Mouse (Mus musculus) monocyte, adult 5-6 weeks (primary cell): Measurements from ENCODE around the gene Atp8a1. TPM values are rescaled to one million over a fixed set of nuclear protein-coding genes. Genes with fewer than 3 reads are reported as not detected.
"Not testable (repeated sequence)": the region's sequence is repeated elsewhere in the genome, so short reads cannot be mapped to it uniquely, and the experiment has no call there.

Experiments
- ATAC-seq: fragments of 153-309, 156-312 bp; replicated peaks from 2 replicates; pipeline ENCODE4 v1.8.0; 2017; ENCODE audit warnings: mild to moderate bottlenecking; ENCODE audit not compliant: low TSS enrichment, insufficient number of reproducible peaks, severe bottlenecking, poor library complexity, low FRiP score
- total RNA-seq: library from RNA; stranded (forward); fragments of 200-1000, 200-491, 200-594 nt; gene quantifications from 3 replicates; pipeline ENCODE4 v1.2.3, GENCODE M21; 2017

Atp8a1 gene
- total RNA-seq, 1 experiment from 2014 or later, result 30.1 TPM

DNA sequence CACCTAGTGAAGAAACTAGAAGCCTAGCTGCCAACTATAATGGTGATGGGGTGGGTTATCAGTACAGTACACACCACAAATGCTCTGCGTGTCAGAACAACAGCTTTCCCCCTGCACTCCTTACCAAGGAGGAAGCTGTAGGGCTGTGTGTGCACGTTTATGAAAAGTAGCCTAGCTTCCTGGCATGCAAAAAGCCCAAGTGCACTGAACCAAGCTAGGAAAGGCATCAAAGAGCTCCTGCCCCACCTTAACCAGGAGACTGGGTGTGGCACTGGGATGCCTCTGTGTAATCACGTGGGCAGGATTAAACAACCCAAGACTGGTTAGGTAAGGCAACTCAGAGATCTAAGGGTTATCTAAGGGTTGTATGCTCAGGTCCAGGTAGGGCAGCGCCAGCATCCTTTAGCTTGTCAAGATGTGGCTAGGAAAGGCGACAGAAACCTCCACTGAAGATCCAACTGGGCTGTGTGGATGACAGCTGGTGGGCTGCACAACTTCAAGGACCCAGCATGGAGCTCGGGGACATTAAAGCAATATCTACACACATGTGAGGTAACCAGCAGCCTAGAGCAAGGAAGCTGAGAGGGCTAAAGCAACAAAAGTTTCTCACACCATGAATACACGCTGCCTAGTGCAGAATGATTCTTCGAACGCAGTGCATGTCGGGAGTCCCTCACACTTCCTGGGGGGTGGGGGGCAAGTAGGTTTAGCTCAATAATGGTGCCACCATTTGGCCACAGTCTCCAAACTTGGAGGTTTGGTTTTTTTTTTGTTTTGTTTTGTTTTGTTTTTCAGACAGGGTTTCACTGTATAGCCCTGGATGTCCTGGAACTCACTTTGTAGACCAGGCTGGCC is 15.7 kb downstream of the Atp8a1 start:
- ATAC-seq, result peak; percentile 38; the same call in 1 of the 2 replicates

DNA sequence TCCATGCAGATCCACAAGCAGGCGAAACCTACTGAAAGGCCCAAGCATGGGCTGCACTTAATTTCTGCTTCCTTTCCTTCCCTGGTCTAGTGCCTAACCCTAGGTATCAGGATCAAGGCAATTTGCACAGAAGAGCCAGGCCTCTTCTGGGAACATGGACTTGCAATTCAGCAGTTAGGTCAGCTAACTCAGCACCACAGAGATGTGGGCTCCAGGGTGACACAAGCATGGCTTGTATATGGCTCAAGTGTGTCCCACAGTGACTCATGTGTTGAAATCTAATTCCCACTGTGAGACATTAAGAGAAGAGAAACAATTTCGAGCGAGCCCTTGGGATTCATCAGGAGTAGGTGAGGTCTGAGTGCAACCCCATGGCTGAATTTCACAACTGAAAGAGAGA is 18.9 kb downstream of the Atp8a1 start:
- no peak for ATAC-seq

DNA sequence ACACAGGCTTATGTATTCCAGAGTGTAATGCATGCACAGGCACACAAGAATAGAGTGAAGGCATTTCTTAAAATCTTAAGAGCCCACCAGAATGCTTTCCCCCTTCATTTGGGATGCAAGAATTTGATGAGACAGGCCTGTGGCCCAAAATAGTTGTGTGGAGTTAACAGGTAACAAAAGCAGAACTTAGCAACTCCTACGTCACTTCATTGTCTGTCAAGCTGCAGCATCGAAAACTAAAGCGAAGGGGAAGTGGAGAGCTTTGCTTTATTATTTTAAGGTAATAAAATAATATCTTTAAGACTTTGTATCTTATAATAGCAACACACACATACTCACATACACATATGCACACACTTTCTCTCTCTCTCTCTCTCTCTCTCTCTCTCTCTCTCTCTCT is 20.3 kb downstream of the Atp8a1 start:
- no peak for ATAC-seq

GRCm38 (mm10) chr5:67826278-67826677 is 21.0 kb downstream of the Atp8a1 start:
- no peak for ATAC-seq

DNA sequence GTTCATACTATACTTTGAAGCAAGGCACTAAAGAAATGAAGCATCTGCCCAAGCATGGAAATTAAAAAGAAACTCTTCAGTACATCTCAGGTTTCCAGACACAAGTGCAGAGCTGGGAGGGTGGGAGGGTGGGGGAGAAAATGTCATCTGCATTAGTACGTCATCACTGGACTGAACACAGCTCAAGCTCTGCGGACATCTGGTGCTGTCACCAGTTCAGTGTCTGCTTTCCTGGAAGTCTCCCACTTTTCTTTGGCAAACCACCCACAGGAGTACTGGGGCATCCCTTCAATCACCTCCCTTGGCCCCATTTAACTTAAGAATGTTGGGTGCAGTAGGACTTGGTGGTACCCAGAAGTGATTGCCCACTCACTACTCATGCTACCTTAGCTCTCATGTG is 22.6 kb downstream of the Atp8a1 start:
- no peak for ATAC-seq

DNA sequence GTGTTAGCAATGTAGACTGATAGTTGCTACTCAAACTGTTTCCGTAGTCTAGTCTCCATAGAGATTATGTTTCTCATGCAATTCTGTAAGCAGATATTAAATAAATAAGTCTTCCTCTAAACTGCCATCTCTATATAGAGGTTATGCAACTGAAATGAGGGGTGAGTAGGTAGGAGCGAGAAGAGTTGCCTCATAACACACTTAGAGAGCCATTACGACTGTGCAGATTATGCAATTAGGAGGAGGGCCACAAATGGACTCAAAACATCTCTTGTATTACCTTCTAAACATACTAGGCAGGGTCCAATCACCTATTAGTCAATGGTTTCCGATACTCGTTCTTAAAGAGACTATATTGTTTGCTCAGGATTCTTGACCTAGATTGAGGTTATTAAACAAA is 23.5 kb downstream of the Atp8a1 start:
- no peak; the same call in 1 of the 2 replicates for ATAC-seq

GRCm38 (mm10) chr5:67822619-67823018 is 24.6 kb downstream of the Atp8a1 start:
- no peak for ATAC-seq

DNA sequence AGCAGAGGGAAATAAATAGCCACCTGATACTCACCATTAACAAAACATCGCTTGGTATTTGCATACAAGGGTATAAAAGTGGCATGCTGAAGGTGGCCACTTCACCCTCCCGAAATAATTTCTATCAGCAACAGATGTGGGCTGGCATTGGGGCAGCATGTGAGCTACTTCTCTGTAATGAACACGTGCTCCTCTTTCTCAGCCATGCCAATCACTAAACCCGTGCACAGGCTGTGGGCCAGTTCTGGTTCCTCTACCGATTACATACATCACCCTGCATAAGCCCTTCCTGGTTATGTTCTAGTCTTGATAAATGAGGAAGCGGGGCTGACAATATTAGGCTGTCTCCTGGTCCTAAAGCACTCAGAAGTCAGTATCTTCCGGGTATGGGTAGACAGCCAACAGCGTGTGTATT is 25.2 kb downstream of the Atp8a1 start:
- peak; percentile 93 for ATAC-seq

- ATAC-seq, result no peak
Observed at GRCm38 (mm10) chr5:67821185-67821584, 26.0 kb downstream of the Atp8a1 start.

GRCm38 (mm10) chr5:67819451-67819850 is 27.8 kb downstream of the Atp8a1 start:
- no peak for ATAC-seq

DNA sequence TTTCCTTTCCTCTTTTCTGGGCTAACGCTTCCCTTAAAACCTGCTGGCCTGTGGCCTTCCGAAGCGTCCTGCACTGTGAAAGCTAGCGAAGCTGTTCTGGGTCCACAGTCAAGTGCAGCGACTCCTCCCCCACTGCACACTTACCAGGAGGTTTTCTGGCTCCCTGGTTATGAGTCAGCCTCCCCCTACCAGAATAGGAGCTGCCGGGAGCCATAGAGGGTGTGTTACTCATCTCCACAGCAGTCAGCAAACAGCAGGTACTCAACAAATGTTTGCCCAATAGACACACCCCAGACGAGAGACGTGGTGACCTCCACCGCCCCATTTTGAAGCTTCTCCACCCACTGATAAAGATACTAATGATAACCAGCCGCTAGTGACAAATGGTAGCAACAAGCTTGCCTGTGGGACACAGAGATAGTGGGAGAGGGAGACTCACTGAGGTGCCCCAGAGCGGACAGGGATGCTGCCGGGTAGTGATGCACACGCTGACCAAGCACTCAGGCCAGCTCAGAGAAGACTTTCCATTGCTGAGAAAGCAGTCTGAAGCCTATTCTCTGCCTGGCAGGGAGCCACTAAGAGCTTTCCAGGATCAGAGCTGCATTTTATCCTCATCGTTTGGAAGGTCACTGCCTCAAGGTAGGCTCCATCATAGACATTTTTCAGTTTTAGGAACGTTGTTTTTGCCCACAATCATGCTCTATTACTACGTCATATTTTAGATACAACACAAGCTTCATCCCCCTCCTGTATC is 31.5 kb downstream of the Atp8a1 start:
- ATAC-seq, result peak; percentile 74

DNA sequence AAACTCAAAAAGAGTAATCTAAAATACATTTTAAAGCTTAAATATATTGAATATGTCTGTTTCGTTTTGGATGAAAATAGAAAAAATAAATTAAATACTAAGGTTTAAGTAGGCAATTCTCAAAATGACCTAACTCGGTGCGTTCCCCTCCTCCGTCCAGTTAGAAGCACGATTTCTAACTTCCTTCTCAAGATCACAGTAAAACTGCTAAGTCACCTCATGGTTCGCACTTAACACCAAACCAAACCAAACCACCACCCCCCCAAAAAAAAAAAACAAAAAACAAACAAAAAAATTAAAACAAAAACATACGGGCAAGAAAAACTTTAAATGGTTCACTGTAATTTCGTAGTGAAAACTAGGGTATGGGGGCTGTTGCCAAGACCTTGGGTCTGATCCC is 32.2 kb downstream of the Atp8a1 start:
- ATAC-seq, result not testable (repeated sequence)

GRCm38 (mm10) chr5:67814437-67814965 is 32.7 kb downstream of the Atp8a1 start:
- no peak for ATAC-seq

- no peak for ATAC-seq
Observed at GRCm38 (mm10) chr5:67813334-67813733, 33.9 kb downstream of the Atp8a1 start.

DNA sequence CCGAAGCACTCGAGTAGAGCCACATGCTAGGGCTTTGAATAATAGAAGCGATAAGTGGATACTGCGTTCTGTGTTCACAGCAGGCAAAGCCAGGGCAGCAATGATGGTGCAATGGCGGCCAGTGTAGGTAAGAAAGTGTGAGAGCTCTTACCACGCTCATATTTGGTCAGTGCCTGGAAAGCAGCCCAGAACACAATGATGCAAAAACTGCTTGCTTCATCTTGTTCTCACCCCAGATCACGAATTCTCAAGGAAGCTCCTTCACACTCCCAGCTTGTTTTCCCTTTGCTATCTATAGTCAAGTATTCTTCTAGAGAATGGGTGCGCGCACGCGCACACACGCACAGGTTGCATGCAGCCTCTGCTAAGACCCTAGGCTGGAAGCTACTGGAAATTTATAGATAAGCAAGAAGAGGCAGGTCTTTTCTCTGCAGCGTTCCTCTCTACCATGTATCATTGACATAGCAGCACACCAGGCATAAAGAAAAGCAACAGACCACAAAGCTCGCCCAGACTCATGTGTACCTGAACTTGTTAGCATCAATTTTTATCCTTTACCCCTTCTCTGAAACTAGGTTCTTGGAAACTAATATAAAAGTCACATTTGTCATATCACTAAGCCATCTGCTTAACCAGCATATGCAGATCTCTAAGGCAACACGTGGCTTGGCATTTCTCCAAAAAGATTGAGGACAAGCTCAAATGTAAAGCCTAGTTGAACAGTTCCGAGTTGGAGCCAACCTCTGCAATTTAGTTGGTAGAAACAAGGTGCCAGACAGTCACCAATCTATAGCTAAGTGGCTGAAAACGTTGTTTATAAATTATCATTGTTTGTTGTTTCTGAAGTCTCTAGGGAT is 44.8 kb downstream of the Atp8a1 start:
- no peak for ATAC-seq

DNA sequence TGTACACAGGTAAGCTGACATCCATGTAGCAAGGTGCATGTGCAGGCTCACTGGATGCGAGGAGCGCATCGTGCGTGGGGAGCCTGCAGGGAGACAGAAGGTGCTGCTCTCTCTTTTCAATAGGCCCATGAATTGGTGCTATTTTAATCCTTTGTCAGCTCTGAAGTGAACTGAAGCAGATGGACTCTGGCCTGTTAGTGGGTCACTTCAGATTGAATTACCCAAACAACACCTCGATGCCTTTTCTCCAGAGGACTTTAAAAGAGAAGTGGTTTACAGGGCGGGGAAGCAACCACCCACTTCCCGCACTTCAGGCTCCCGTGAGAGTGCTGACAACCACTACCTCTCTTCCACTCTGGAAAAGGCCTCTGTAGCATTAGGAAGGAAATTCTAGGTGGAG is 46.4 kb downstream of the Atp8a1 start:
- no peak for ATAC-seq

DNA sequence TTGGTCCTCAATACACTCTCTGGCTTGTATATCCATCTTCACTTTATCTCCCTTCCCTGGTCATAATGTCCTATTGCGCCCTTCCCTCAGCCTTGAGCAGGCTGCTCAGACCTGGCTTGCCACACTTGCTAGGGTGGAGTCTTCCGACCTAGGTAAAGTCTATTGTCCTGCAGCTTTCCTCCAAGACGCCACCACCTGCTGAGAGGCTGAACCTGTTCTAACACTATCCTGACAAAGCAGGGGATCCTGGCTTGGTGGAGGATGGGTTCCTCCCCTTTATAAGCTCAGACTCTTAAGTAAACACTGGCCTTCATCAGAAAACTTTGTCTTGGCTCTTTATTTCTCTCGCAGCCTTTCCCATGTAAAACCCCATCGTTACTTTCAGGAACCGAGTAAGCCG is 47.4 kb downstream of the Atp8a1 start:
- no peak for ATAC-seq

GRCm38 (mm10) chr5:67798348-67798747 is 48.9 kb downstream of the Atp8a1 start:
- no peak for ATAC-seq
